Comparison of ENCODE assay signal across 19 mouse cellular contexts in the genomic region with DNA sequence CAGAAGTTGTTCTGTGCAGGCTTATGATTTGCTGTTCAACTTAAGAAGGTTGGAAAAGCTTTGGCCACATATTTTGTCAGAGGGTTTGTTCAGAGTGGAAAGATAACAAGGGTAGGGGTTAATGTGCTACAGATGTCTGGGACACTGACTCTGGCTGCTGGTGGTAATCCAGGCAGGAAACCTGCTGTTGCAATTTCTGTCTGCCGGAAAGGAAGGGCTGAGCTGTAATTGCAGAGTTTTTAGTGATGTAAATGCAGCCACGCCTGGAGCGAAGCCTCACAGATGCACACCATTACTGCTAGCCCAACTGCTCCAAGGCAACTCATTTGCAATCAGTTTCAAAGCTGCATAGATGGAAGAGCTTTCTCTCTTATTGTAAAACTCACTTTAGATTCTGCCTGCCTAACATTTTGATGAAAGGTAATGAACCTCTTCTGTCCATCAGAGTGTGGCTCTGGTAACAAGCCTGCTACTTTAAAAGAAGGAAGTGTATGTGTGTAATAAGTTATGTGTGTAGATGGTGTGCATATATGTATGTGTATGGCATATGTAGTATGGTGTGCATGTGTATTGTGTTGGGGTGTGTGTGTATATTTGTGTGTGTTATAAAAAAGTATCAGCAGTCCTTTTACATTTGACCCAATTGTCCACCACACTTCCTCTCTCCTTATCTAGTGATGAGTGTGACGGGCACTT.
A peak's percentile ranks its signal among the peaks of the same experiment; 100 is the strongest.
DNase-seq lines count a peak whose midpoint lies in the region; ATAC-seq and TF ChIP-seq lines count a peak whose summit lies in the region.
"Had no signal": no experiment of that assay in that cellular context is flagged by ENCODE, and none has a peak within 500 bp of the region (broad histone marks: within the 10 kb centered on the region; RNA-seq: fewer than 3 reads in every experiment).

No protein-coding gene starts in this region.

- no peak overlapping the region for H3K27ac ChIP-seq in forebrain, embryonic 14.5 days (ENCODE audit: low read depth, low read length)
- H3K27ac ChIP-seq in forebrain, embryonic 11.5 days (ENCODE audit: low read depth, low read length): no peak overlapping the region
- no peak overlapping the region for H3K27ac ChIP-seq in forebrain, postnatal 0 days (ENCODE audit: low read depth, low read length)
- 0 out of 2 replicates have a peak overlapping the region, but pooled peaks have one; percentile 51 for H3K27ac ChIP-seq in olfactory bulb, adult 2 months (ENCODE audit: insufficient read depth, low read depth, low read length)
- H3K27ac ChIP-seq: heart, embryonic 10.5 days; kidney, postnatal 0 days; limb, embryonic 12.5 days; midbrain, embryonic 12.5 days had no signal

- no peaks in the 10 kb centered on the region for H3K27me3 ChIP-seq in forebrain, embryonic 14.5 days (replicated peaks; ENCODE audit: control insufficient read depth, insufficient read depth, low read length)
- H3K27me3 ChIP-seq in forebrain, embryonic 11.5 days (ENCODE audit: control insufficient read depth, insufficient read depth, low read length): no peaks in the 10 kb centered on the region
- H3K27me3 ChIP-seq in forebrain, postnatal 0 days (ENCODE audit: insufficient read depth, low read length): no peaks in the 10 kb centered on the region
- H3K27me3 ChIP-seq: limb, embryonic 12.5 days had no signal

- H3K36me3 ChIP-seq in forebrain, embryonic 14.5 days (ENCODE audit: control insufficient read depth, insufficient read depth, low read length): no peaks in the 10 kb centered on the region
- H3K36me3 ChIP-seq in forebrain, embryonic 11.5 days (ENCODE audit: control insufficient read depth, insufficient read depth, low read length): no peaks in the 10 kb centered on the region
- no peaks in the 10 kb centered on the region for H3K36me3 ChIP-seq in forebrain, postnatal 0 days (ENCODE audit: insufficient read depth)
- H3K36me3 ChIP-seq: G1E; heart, embryonic 10.5 days; limb, embryonic 12.5 days; midbrain, embryonic 12.5 days had no signal

- WGBS in forebrain, embryonic 14.5 days: 60% methylated on average over 4 of the region's 4 CpGs
- 67% methylated on average over 4 of the region's 4 CpGs for WGBS in forebrain, embryonic 11.5 days
- 41% methylated on average over 4 of the region's 4 CpGs for WGBS in forebrain, postnatal 0 days
- 33% methylated on average over 4 of the region's 4 CpGs for WGBS in olfactory bulb, adult 2 months

- no peak for TF ChIP-seq POLR2A in olfactory bulb, adult 2 months (IDR thresholded peaks at IDR 0.05; ENCODE audit: insufficient read depth, low read depth, low read length)

- no peak for TF ChIP-seq CTCF in forebrain, postnatal 0 days (IDR thresholded peaks at IDR 0.05; ENCODE audit: low read depth)
- no peak for TF ChIP-seq CTCF in olfactory bulb, adult 2 months (IDR thresholded peaks at IDR 0.05; ENCODE audit: insufficient read depth, low read depth, low read length)

- DNase-seq in forebrain, embryonic 14.5 days (ENCODE audit: low spot score): peak; percentile 35
- no peak for DNase-seq in forebrain, embryonic 11.5 days (ENCODE audit: low spot score)
- DNase-seq in right cerebral cortex, postnatal 10 days (ENCODE audit: low spot score in 2 of 2): peak; percentile 37 to 51
- no peak for DNase-seq in right cerebral cortex, postnatal 4 days
- no peak for DNase-seq in forebrain, postnatal 0 days
- DNase-seq in adrenal gland, adult 2 months: no peak
- DNase-seq: B cell, adult 2 months; cerebellum, postnatal 14 days; gastrocnemius, postnatal 10 days; layer of hippocampus, adult 9-11 months; right cerebral cortex, postnatal 25 days had no signal

- H3K9me3 ChIP-seq in forebrain, embryonic 14.5 days (replicated peaks; ENCODE audit: control insufficient read depth, low read length): no peaks in the 10 kb centered on the region
- no peaks in the 10 kb centered on the region for H3K9me3 ChIP-seq in forebrain, embryonic 11.5 days (ENCODE audit: control insufficient read depth, low read length)
- no peaks in the 10 kb centered on the region for H3K9me3 ChIP-seq in forebrain, postnatal 0 days (ENCODE audit: low read length)
- H3K9me3 ChIP-seq: G1E; heart, embryonic 10.5 days; limb, embryonic 12.5 days; midbrain, embryonic 12.5 days had no signal

- H3K9ac ChIP-seq in forebrain, embryonic 14.5 days (ENCODE audit: low read length): no peak overlapping the region
- no peak overlapping the region for H3K9ac ChIP-seq in forebrain, embryonic 11.5 days (ENCODE audit: low read length)
- H3K9ac ChIP-seq in forebrain, postnatal 0 days: no peak overlapping the region
- H3K9ac ChIP-seq: limb, embryonic 12.5 days; midbrain, embryonic 12.5 days had no signal

- H3K4me2 ChIP-seq in forebrain, embryonic 14.5 days (ENCODE audit: low read length): no peak overlapping the region
- H3K4me2 ChIP-seq in forebrain, embryonic 11.5 days (ENCODE audit: low read depth, low read length, severe bottlenecking): no peak overlapping the region
- H3K4me2 ChIP-seq in forebrain, postnatal 0 days (ENCODE audit: low read depth): no peak overlapping the region
- H3K4me2 ChIP-seq: limb, embryonic 12.5 days; midbrain, embryonic 12.5 days had no signal

- H3K4me1 ChIP-seq in forebrain, embryonic 14.5 days (ENCODE audit: control insufficient read depth, insufficient read depth, low read length): no peaks in the 10 kb centered on the region
- no peaks in the 10 kb centered on the region for H3K4me1 ChIP-seq in forebrain, embryonic 11.5 days (replicated peaks; ENCODE audit: control insufficient read depth, insufficient read depth, low read length)
- H3K4me1 ChIP-seq in forebrain, postnatal 0 days (ENCODE audit: insufficient read depth): no peaks in the 10 kb centered on the region
- peaks cover 5% of the 10 kb centered on the region for H3K4me1 ChIP-seq in olfactory bulb, adult 2 months (ENCODE audit: control insufficient read depth, insufficient read depth, low read length)
- H3K4me1 ChIP-seq: heart, embryonic 10.5 days; midbrain, embryonic 12.5 days had no signal

- ATAC-seq in forebrain, embryonic 14.5 days: peak; percentile 16; the same call in 1 of the 2 replicates
- ATAC-seq in forebrain, embryonic 11.5 days (replicated peaks; ENCODE audit: low FRiP score): no peak
- ATAC-seq in forebrain, postnatal 0 days: peak; percentile 79
- ATAC-seq in erythroblast, adult 5-6 weeks (replicated peaks; ENCODE audit: low FRiP score, poor library complexity, severe bottlenecking): no peak
- ATAC-seq: intestine, embryonic 16.5 days had no signal

- H3K4me3 ChIP-seq in forebrain, embryonic 14.5 days (ENCODE audit: low read depth, low read length): no peak overlapping the region
- H3K4me3 ChIP-seq in forebrain, embryonic 11.5 days (ENCODE audit: low read depth, low read length): no peak overlapping the region
- no peak overlapping the region for H3K4me3 ChIP-seq in forebrain, postnatal 0 days (ENCODE audit: low read depth, low read length)
- H3K4me3 ChIP-seq in olfactory bulb, adult 2 months (ENCODE audit: insufficient read depth, low read depth, low read length): no peak overlapping the region
- H3K4me3 ChIP-seq: heart, embryonic 10.5 days; limb, embryonic 12.5 days; midbrain, embryonic 12.5 days had no signal

Comparison
In these comparisons a context has a peak if more than half of its experiments do, and no peak if none do; other contexts are left out.
1. ATAC-seq: peak in forebrain, embryonic 14.5 days (single experiment) and forebrain, postnatal 0 days (single experiment); none in forebrain, embryonic 11.5 days (single experiment) and erythroblast, adult 5-6 weeks (single experiment).
2. DNase-seq: peak in forebrain, embryonic 14.5 days (single experiment) and right cerebral cortex, postnatal 10 days (2 of 2); none in forebrain, embryonic 11.5 days (single experiment), right cerebral cortex, postnatal 4 days (single experiment), forebrain, postnatal 0 days (single experiment) and adrenal gland, adult 2 months (single experiment).